Mouse (Mus musculus) mammary gland, adult 2 months (tissue): Measurements from ENCODE around the gene Evi2. TPM values are rescaled to one million over a fixed set of nuclear protein-coding genes. Genes with fewer than 3 reads are reported as not detected.

Experiments
- polyA plus RNA-seq: library from polyadenylated mRNA; depleted of rRNA; stranded (reverse); fragments of >200 nt; gene quantifications from 2 replicates; pipeline ENCODE4 v1.2.3, GENCODE M21; 2012; ENCODE audit warnings: low replicate concordance; rRNA removed

Gene Evi2
- polyA plus RNA-seq, result 1.3 and 1.5 TPM in 2 replicates

GRCm38 (mm10) chr11:79530333-79530761 is at the start of gene Evi2, which contains the start of gene Evi2a:
TSS of gene Evi2 (minus strand) at chr11:79530589.
TSS of gene Evi2a (minus strand) at chr11:79530609.

GRCm38 (mm10) chr11:79523560-79524309 is 6.7 kb downstream of the Evi2 start, which contains the start of gene Evi2b:
TSS of gene Evi2b (minus strand) at chr11:79523762.

DNA sequence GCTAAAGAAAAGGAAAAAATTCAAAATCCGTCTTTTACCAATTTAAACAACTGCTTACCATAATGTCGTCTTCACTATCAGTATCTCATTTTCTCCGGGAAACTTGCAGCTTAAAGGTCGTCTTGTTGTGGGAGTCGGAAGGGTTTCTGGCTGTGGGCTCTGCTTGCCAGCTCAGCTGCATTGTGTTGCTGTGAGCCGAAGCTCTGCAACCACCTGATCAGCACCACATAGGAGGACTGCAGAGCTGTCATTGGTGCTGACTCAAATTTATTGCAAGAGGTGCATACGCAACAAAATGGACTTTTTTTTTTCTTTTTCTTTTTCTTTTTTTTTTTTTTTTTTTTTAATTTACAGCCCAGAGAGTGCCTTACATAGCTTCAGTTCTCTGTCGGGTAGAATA is 26.5 kb downstream of the Evi2 start, which contains the start of gene Omg:
Omg (minus strand) TSS at position 240 of the 400 bp plus-strand sequence.

Other genes with a start within 250 kb of the Evi2 start
- gene Gm9964, start 233.7 kb downstream of the Evi2 start, polyA plus RNA-seq, result not detected in 2 replicates
- 8.1 and 12.5 TPM in 2 replicates for gene Nf1, start 190.9 kb downstream of the Evi2 start, polyA plus RNA-seq
- gene Omg, start 26.5 kb downstream of the Evi2 start, polyA plus RNA-seq, result not detected in 2 replicates
- gene Evi2b, start 6.8 kb downstream of the Evi2 start, polyA plus RNA-seq, result 34.7 and 49.1 TPM in 2 replicates
- gene Evi2a, start within 50 bp of the Evi2 start, polyA plus RNA-seq, result 21.4 and 37.8 TPM in 2 replicates
- gene Rab11fip4, start 60.6 kb upstream of the Evi2 start, polyA plus RNA-seq, result 7.1 and 11.5 TPM in 2 replicates